Mouse (Mus musculus): ENCODE results near the gene 6330409D20Rik. TPM values are rescaled to one million over a fixed set of nuclear protein-coding genes. Genes with fewer than 3 reads are reported as not detected.

The 6330409D20Rik gene
- polyA plus RNA-seq, 1 experiment from 2014 or later, result 1.7 TPM

DNA sequence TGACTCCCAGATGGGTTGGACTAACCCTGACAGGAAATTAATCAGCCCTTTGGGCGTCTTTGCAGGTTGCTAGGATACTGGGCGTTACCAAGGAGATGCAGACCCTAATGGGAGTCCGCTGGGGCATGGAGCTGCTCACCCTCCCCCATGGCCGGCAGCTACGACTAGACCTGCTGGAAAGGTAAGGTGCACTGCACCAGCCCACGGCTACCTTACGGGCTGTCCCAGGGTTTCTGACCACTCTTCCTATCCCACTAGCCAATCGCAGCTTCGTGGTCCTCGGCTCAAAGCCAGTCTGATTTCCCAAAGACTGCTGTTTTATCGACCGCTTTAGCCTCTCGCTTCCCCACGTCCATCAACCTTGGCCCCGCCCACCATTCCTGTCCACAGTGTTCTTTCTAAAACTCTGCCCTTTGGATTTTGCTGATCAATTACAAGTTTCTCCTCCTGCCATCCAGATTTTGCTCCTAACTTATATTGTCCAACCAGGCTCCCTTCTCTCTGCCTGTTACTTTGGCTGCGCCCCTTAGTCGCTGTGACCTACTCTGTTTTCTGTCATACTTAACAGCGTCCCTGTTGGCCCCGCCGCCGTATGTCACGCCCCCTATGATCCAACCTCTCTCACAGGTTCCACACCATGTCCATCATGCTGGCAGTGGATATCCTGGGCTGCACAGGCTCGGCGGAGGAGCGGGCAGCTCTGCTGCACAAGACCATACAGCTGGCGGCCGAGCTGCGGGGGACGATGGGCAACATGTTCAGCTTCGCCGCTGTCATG, 10.3 kb upstream of the 6330409D20Rik start:
- H3K4me3 ChIP-seq, result peak overlapping the region; percentile 53
- H3K27ac ChIP-seq, result peak overlapping the region; percentile 83
- H3K9me3 ChIP-seq, result no peaks in the 10 kb centered on the region
- H3K4me1 ChIP-seq (replicated peaks), result peaks cover 38% of the 10 kb centered on the region
- H3K27me3 ChIP-seq (ENCODE audit: insufficient read depth, poor library complexity, severe bottlenecking), result peaks cover 21% of the 10 kb centered on the region; the same call in 1 of the 2 replicates
- DNase-seq (ENCODE audit: low spot score), result peak; percentile 86
- WGBS, result 5% methylated on average over 31 of the region's 31 CpGs
- H3K36me3 ChIP-seq, result peaks cover 62% of the 10 kb centered on the region

DNA sequence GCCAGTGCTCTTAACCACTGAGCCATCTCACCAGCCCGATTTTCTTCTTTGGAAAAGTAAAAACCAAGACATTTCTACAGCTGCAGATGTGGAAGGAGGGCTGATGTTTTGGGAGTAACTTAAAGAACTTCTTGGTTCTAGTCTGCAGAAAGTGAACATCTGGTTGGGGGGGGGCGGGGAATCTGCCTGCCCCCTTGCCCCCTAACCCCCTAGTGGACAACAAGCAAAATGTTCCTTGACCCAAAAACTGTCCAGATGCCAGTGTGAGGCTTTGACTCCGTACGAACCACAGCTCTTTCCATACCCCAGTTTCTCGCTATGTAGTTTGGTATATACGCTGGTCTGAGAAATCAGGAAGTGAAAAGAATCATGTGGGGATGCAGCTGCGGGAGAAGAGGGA, 9.4 kb upstream of the 6330409D20Rik start:
- peaks cover 41% of the 10 kb centered on the region for H3K4me1 ChIP-seq (replicated peaks)
- no peaks in the 10 kb centered on the region for H3K9me3 ChIP-seq
- no peak for DNase-seq (ENCODE audit: low spot score)
- peaks cover 21% of the 10 kb centered on the region; the same call in 1 of the 2 replicates for H3K27me3 ChIP-seq (ENCODE audit: insufficient read depth, poor library complexity, severe bottlenecking)
- peak overlapping the region; percentile 53; the same call in 1 of the 2 replicates for H3K4me3 ChIP-seq
- peak overlapping the region; percentile 83; the same call in 1 of the 2 replicates for H3K27ac ChIP-seq
- H3K36me3 ChIP-seq, result peaks cover 70% of the 10 kb centered on the region
- WGBS, result 72% methylated on average over 7 of the region's 7 CpGs

DNA sequence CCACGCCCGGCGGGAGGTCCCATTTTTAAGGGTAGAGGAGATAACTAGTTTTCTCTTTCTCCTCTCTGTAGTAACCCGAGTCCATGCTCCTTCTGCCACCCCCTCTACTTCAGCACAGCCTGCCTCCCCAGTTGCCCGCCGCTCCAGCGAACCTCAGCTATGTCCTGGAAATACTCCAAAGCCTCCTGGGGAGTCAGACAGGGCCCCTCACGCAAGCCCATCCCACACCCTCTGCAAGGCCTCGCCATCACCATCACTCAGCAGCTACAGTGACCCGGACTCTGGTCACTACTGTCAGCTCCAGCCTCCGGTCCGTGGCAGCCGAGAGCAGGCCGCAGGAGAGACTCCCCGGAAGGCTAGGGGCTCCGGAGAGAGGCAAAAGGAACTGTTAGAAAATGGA, 8.3 kb upstream of the 6330409D20Rik start:
- H3K27me3 ChIP-seq (ENCODE audit: insufficient read depth, poor library complexity, severe bottlenecking), result peaks cover 12% of the 10 kb centered on the region; the same call in 1 of the 2 replicates
- H3K36me3 ChIP-seq, result peaks cover 68% of the 10 kb centered on the region
- DNase-seq (ENCODE audit: low spot score), result no peak
- H3K9me3 ChIP-seq, result no peaks in the 10 kb centered on the region
- H3K4me1 ChIP-seq (replicated peaks), result peaks cover 41% of the 10 kb centered on the region
- no peak overlapping the region for H3K4me3 ChIP-seq
- WGBS, result 91% methylated on average over 16 of the region's 16 CpGs
- H3K27ac ChIP-seq, result 0 out of 2 replicates have a peak overlapping the region, but pooled peaks have one; percentile 31

DNA sequence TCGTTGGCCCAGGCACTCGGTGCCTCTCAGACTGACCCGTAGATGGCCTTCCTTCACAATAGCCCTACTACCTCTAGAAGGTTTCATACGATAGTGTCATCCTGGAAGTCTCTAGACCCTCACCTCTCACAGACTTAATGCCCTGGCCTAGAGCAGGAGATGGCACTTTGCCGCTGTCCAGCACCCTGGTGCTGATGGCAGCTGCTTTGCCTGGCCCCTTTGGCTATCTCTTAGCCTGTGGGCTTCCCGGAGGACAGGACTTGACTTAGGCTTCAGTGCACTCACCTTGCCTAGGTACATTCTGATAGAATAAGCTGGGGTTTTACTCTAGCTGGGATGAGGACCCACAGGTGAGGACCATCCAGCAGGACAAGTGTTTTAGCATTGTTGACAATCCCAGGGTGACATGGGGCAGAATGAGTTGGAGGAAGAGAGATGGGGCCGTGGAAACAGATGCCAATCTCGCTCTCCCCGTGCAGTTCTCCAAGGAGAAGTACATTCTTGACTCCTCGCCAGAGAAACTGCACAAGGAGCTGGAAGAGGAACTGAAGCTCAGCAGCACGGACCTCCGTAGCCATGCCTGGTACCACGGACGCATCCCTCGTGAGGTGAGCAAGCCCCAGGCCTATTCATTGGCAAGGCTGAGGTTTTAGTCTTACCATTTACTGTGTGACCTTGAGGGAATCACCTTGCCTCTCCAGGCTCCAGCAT, 3.6 kb upstream of the 6330409D20Rik start:
- Histone ChIP-seq H3K9me3 (no peaks in the 10 kb centered on the region), H3K4me3 (no peak overlapping the region), H3K36me3 (peaks cover 47% of the 10 kb centered on the region), H3K27ac (no peak overlapping the region), H3K4me1 (replicated peaks) (peaks cover 38% of the 10 kb centered on the region), H3K27me3 (ENCODE audit: insufficient read depth, poor library complexity, severe bottlenecking) (peaks cover 44% of the 10 kb centered on the region)
- no peak for DNase-seq (ENCODE audit: low spot score)
- 82% methylated on average over 15 of the region's 15 CpGs for whole genome bisulfite sequencing

DNA sequence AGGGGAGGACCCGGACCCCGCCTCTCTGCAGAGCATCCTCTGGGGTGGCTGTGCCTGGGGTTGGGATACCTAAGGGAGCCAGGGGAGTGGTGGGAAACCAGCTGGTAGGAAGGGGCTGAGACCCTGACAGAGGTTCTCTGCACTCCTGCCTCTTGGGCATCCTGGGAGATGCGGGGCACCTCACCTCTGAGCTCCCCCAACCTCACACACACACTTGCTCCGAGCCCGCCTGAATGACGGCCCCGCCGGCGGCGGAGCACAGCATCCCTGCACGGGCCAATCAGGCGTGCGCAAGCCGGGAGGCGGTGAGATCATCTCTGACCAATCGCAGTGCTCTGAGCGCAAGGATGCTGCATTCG, 1.3 kb upstream of the 6330409D20Rik start:
- Histone ChIP-seq H3K36me3 (peaks cover 28% of the 10 kb centered on the region), H3K9me3 (no peaks in the 10 kb centered on the region), H3K4me3 (peak overlapping the region; percentile 73), H3K27me3 (ENCODE audit: insufficient read depth, poor library complexity, severe bottlenecking) (peaks cover 47% of the 10 kb centered on the region), H3K4me1 (replicated peaks) (peaks cover 33% of the 10 kb centered on the region), H3K27ac (peak overlapping the region; percentile 90)
- peak; percentile 79 for DNase-seq (ENCODE audit: low spot score)
- 2% methylated on average over 18 of the region's 18 CpGs for WGBS

DNA sequence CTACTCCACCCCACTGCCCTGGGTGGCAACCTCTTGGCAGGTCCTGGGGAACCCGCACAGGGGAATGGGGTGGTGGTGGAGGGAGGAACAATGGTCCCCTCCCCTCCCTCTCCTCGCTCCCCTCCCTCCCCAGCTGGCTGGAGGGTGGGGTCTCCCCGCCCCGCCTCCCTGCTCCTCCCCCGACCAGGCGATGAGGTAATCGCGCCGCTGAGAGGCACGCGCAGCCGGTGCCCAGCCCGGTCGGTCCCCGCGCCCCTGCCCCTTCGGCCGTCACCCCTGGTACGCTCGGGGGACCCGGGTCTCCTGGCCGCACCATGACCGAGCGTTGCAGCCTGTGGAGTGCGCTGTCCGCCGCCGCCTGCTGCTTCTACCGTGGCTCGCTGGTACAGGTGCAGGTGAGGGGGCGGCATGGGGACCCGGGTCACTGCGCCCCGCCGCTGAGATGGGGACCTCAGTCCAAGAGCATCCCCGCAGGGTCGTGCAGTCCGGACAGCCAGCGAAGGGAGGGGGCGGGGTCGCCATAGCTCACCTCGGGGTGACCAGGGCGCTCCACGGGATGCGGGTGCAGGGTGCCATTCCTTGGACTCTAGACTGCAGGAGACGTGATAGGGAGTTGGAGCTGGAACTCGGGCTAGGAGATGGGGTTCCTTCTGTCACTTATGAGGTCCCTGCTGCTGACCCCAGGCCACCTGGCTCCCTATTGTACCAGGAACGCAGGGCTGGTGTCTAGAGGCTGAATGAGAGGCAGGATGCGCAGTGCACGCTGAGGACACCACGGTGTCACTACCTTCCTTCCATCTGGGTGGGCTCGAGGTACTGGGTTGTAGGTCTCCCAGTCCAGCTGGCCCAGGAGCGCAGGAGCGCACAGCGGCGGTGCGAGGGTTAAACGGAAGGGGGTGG, 707 bp upstream of the 6330409D20Rik start:
- peak overlapping the region; percentile 90 for H3K27ac ChIP-seq
- H3K27me3 ChIP-seq (ENCODE audit: insufficient read depth, poor library complexity, severe bottlenecking), result peaks cover 47% of the 10 kb centered on the region
- peak; percentile 66 for DNase-seq (ENCODE audit: low spot score)
- peaks cover 37% of the 10 kb centered on the region for H3K4me1 ChIP-seq (replicated peaks)
- H3K4me3 ChIP-seq, result peak overlapping the region; percentile 73
- H3K36me3 ChIP-seq, result peaks cover 22% of the 10 kb centered on the region
- H3K9me3 ChIP-seq, result no peaks in the 10 kb centered on the region
- WGBS, result 2% methylated on average over 57 of the region's 58 CpGs

DNA sequence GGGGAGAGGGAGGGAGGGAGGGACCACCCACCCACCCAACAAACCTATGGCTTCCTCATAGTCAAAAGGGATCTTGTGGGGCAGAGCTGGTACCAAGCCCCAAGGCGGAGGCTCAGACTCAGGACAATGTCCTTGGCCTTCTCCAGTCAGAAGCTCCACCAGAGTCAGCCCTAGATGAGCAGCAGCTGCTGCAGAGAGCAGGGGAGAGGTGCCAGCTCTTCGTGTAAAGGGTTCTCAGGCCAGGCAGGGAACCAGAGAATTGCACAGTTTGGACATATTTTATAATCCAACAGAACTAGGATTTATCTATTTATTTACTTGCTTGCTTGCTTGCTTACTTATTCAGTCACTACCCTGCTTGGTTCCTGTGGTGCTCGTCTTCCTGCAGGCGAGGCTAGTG, 1.5 kb downstream of the 6330409D20Rik start:
- H3K36me3 ChIP-seq, result no peaks in the 10 kb centered on the region
- WGBS, result 80% methylated on average over 4 of the region's 4 CpGs
- H3K4me1 ChIP-seq (replicated peaks), result peaks cover 45% of the 10 kb centered on the region
- peaks cover 47% of the 10 kb centered on the region for H3K27me3 ChIP-seq (ENCODE audit: insufficient read depth, poor library complexity, severe bottlenecking)
- H3K9me3 ChIP-seq, result no peaks in the 10 kb centered on the region
- H3K27ac ChIP-seq, result no peak overlapping the region
- DNase-seq (ENCODE audit: low spot score), result no peak
- H3K4me3 ChIP-seq, result no peak overlapping the region

DNA sequence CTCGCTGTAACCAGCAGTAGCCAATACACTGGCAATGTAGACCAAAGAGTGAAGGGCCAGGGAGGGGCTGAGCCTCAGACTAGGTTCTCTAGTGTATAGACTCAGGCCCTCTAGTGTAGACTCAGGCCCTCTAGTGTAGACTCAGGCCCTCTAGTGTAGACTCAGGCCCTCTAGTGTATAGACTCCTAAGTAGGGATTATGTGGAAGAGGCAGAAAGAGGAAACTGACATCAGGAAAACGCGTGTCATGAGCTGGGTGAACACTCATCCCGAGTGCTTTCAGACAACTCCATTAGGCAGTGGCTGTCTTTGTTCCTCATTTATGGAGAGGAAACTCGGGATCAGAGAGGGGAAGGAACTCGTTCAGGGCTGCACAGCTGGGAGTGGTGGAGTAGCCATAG, 3.8 kb downstream of the 6330409D20Rik start:
- WGBS, result 59% methylated on average over 6 of the region's 6 CpGs
- H3K27ac ChIP-seq, result peak overlapping the region; percentile 25; the same call in 1 of the 2 replicates
- no peaks in the 10 kb centered on the region for H3K36me3 ChIP-seq
- no peaks in the 10 kb centered on the region for H3K9me3 ChIP-seq
- H3K4me3 ChIP-seq, result no peak overlapping the region
- no peak for DNase-seq (ENCODE audit: low spot score)
- peaks cover 29% of the 10 kb centered on the region for H3K27me3 ChIP-seq (ENCODE audit: insufficient read depth, poor library complexity, severe bottlenecking)
- H3K4me1 ChIP-seq (replicated peaks), result peaks cover 39% of the 10 kb centered on the region

DNA sequence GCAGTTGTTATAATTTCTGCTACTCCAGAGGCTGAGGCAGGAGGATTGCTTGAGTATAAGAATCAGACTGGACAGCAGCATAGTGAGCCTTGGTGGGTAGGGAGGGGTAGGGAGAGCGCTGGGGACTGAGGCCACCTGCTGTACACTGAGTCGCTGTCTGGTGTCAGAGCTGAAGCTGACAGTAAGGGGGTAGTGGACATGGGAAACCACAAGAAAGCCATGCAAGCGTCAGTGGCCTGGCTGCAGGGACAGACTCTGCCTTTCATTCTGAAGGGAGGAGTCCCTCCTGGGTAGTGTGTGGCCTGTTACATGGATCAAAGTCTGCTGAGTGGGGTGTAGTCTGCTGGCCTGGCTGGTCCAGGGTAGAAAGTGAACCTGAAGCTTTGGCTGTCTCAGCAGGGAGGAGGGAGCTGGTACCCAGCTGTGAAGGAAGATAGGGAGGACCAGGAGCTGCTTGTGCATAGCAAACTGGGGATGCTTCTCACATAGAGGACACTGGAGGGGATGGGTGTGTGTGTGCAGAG, 4.4 kb downstream of the 6330409D20Rik start:
- H3K36me3 ChIP-seq, result no peaks in the 10 kb centered on the region
- no peak overlapping the region for H3K4me3 ChIP-seq
- 37% methylated on average over 3 of the region's 3 CpGs for WGBS
- H3K4me1 ChIP-seq (replicated peaks), result peaks cover 37% of the 10 kb centered on the region
- no peak for DNase-seq (ENCODE audit: low spot score)
- H3K27ac ChIP-seq, result peak overlapping the region; percentile 25; the same call in 1 of the 2 replicates
- H3K27me3 ChIP-seq (ENCODE audit: insufficient read depth, poor library complexity, severe bottlenecking), result peaks cover 23% of the 10 kb centered on the region
- no peaks in the 10 kb centered on the region for H3K9me3 ChIP-seq

DNA sequence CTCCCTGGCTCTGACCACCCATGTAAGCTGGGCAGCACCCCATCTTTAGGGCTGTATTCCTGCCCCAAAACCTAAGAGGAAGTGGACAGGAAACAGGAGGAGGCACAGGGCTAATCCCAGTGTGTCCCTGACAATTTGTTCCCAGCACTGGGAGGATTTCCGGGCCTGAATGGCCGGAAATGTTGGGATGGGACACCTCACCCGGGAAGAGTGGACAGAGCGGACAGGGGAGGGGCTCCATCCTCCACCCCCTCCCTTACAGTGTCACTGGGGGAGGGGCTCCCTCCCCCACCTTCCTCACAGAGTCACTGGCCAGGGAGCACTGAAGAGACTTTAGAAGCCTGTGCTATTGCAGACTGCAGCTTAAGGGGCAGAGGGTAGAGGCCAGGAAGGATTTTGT, 5.9 kb downstream of the 6330409D20Rik start:
- no peaks in the 10 kb centered on the region for H3K9me3 ChIP-seq
- WGBS, result 61% methylated on average over 4 of the region's 4 CpGs
- H3K27ac ChIP-seq, result peak overlapping the region; percentile 13
- H3K4me1 ChIP-seq (replicated peaks), result peaks cover 42% of the 10 kb centered on the region
- DNase-seq (ENCODE audit: low spot score), result peak; percentile 17
- peaks cover 8% of the 10 kb centered on the region for H3K27me3 ChIP-seq (ENCODE audit: insufficient read depth, poor library complexity, severe bottlenecking)
- H3K36me3 ChIP-seq, result no peaks in the 10 kb centered on the region
- no peak overlapping the region for H3K4me3 ChIP-seq

DNA sequence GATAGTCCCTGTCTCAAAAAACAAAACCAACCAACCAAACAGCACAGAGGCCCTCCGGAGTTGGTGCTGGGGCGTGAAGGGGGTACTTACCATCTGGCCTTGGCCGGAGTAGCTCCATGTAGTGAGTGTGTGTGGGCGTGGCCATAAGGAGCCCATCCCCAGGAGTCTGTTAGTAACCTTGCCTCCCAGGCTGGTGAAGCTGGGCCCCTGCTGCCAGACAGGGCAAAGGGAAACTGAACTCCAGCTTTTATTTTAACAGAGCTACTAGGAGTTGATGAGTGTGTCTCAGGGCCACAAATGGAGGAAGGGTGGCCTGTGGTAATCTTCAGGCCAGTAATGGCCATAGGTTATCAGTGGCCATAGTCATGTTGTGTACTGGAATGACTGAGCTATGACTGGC, 6.3 kb downstream of the 6330409D20Rik start:
- 52% methylated on average over 4 of the region's 4 CpGs for WGBS
- Histone ChIP-seq H3K27me3 (ENCODE audit: insufficient read depth, poor library complexity, severe bottlenecking) (peaks cover 4% of the 10 kb centered on the region), H3K27ac (peak overlapping the region; percentile 13), H3K4me1 (replicated peaks) (peaks cover 45% of the 10 kb centered on the region), H3K4me3 (no peak overlapping the region), H3K36me3 (no peaks in the 10 kb centered on the region), H3K9me3 (no peaks in the 10 kb centered on the region)
- DNase-seq (ENCODE audit: low spot score), result no peak

DNA sequence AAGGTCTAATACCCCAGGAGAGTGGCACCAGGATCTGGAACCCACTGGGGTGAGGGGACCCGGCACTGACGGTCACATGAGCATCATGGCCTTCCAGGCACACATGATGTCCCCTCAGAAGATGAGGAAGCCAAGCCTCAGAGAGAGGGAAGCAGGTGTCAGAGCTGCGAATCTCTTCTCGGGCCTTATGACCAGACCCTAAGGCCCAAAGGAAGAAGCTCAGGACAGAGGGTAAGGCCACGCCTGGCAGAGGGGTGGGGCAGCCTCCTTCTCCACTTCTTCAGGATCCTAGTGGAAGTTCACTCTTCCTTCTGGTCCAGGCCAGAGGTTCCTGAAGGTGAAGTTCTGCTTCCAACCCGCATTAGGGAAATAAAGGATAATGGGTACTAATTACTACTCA, 8.1 kb downstream of the 6330409D20Rik start:
- no peak for DNase-seq (ENCODE audit: low spot score)
- H3K4me3 ChIP-seq, result no peak overlapping the region
- peaks cover 55% of the 10 kb centered on the region for H3K4me1 ChIP-seq (replicated peaks)
- H3K27me3 ChIP-seq (ENCODE audit: insufficient read depth, poor library complexity, severe bottlenecking), result peaks cover 8% of the 10 kb centered on the region
- H3K27ac ChIP-seq, result peak overlapping the region; percentile 40; the same call in 1 of the 2 replicates
- H3K36me3 ChIP-seq, result no peaks in the 10 kb centered on the region
- 79% methylated on average over 6 of the region's 6 CpGs for WGBS
- H3K9me3 ChIP-seq, result no peaks in the 10 kb centered on the region
